In the genomic region with DNA sequence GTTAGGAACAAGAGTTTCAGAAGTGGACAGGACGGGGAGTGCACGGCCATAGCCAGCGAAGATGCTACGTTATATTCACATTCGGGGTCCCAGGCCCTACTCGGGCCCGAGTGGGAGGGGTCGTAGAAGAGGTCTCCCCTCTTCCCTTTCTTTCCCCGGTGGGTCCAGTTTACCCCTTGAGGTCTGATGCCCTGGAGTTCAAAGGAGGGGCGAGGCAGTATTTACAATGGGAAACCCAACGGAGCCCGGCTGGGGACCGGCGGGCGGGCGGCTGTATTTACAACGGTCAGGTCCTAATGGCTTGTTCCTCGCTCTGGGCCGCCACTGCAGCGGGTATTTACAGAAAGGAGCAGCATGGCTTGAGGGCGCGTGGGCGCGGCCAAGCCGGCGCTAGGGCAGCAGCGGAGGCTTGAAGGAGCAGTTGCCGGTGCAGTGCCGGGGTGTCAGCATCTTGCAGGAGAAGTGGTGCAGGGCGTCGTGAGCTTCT, we compare ENCODE assay signal across 9 mouse cellular contexts. TPM values are rescaled to one million over a fixed set of nuclear protein-coding genes. Genes with fewer than 3 reads are reported as not detected.
A peak's percentile ranks its signal among the peaks of the same experiment; 100 is the strongest.
DNase-seq lines count a peak whose midpoint lies in the region; ATAC-seq and TF ChIP-seq lines count a peak whose summit lies in the region.
"Had no signal": no experiment of that assay in that cellular context is flagged by ENCODE, and none has a peak within 500 bp of the region (broad histone marks: within the 10 kb centered on the region; RNA-seq: fewer than 3 reads in every experiment).

No protein-coding gene starts in this region.

- peak overlapping the region; percentile 51 for H3K4me2 ChIP-seq in forebrain, embryonic 13.5 days
- peak overlapping the region; percentile 3; the same call in 1 of the 2 replicates for H3K4me2 ChIP-seq in liver, embryonic 15.5 days

- WGBS in forebrain, embryonic 13.5 days = under 1% methylated on average over 31 of the region's 31 CpGs
- WGBS in liver, embryonic 15.5 days (ENCODE audit: insufficient replicate concordance) = 3% methylated on average over 31 of the region's 31 CpGs

- H3K27me3 ChIP-seq in E14TG2a.4 (ENCODE audit: insufficient read depth, low read length) = peaks cover 97% of the 10 kb centered on the region
- peaks cover 98% of the 10 kb centered on the region for H3K27me3 ChIP-seq in forebrain, embryonic 13.5 days
- peaks cover 100% of the 10 kb centered on the region for H3K27me3 ChIP-seq in liver, embryonic 15.5 days

- ATAC-seq in forebrain, embryonic 13.5 days = no peak
- no peak for ATAC-seq in liver, embryonic 15.5 days (ENCODE audit: insufficient read depth)
- ATAC-seq in erythroid progenitor cell, adult 5-6 weeks (replicated peaks; ENCODE audit: low FRiP score, poor library complexity, severe bottlenecking) = no peak

- TF ChIP-seq CTCF in E14TG2a.4 (conservative IDR thresholded peaks at IDR 0.05; ENCODE audit: low read length) = no peak

- H3K9me3 ChIP-seq in E14TG2a.4 (ENCODE audit: low read length) = no peaks in the 10 kb centered on the region
- H3K9me3 ChIP-seq in forebrain, embryonic 13.5 days (replicated peaks) = no peaks in the 10 kb centered on the region
- no peaks in the 10 kb centered on the region for H3K9me3 ChIP-seq in liver, embryonic 15.5 days (replicated peaks)

- peak overlapping the region; percentile 52 for H3K4me3 ChIP-seq in E14TG2a.4 (replicated peaks; ENCODE audit: low read length)
- H3K4me3 ChIP-seq in forebrain, embryonic 13.5 days = peak overlapping the region; percentile 23
- no peak overlapping the region for H3K4me3 ChIP-seq in liver, embryonic 15.5 days (replicated peaks)

- DNase-seq in embryo, embryonic 10 days (ENCODE audit: low spot score) = peak; percentile 67
- DNase-seq in embryo, embryonic 11 days = no peak
- DNase-seq in layer of hippocampus, postnatal 14 days (ENCODE audit: low spot score in 2 of 2) = no peak
- no peak for DNase-seq in right cerebral cortex, postnatal 10 days (ENCODE audit: low spot score in 2 of 2)

- no peak overlapping the region for H3K27ac ChIP-seq in forebrain, embryonic 13.5 days
- no peak overlapping the region for H3K27ac ChIP-seq in liver, embryonic 15.5 days (replicated peaks)
- H3K27ac ChIP-seq: macrophage had no signal

- no peak overlapping the region for H3K9ac ChIP-seq in forebrain, embryonic 13.5 days
- no peak overlapping the region for H3K9ac ChIP-seq in liver, embryonic 15.5 days

- H3K4me1 ChIP-seq in E14TG2a.4 (replicated peaks; ENCODE audit: low read depth, low read length) = peaks cover 96% of the 10 kb centered on the region
- H3K4me1 ChIP-seq in forebrain, embryonic 13.5 days = peaks cover 39% of the 10 kb centered on the region
- peaks cover 11% of the 10 kb centered on the region for H3K4me1 ChIP-seq in liver, embryonic 15.5 days (replicated peaks)

- H3K36me3 ChIP-seq in E14TG2a.4 (ENCODE audit: insufficient read depth, low read length) = no peaks in the 10 kb centered on the region
- H3K36me3 ChIP-seq in forebrain, embryonic 13.5 days (ENCODE audit: poor library complexity, severe bottlenecking) = no peaks in the 10 kb centered on the region
- H3K36me3 ChIP-seq in liver, embryonic 15.5 days (replicated peaks) = no peaks in the 10 kb centered on the region

RNA-seq across cellular contexts. Expression of a gene that starts 10.2 kb away (rescaled TPM):
- polyA plus RNA-seq in forebrain, embryonic 13.5 days (2015; fragmentation: Nextera tagmentation; extraction: Ambion mirVana) = 0.28 and 0.55 TPM in 2 replicates
- polyA plus RNA-seq in liver, embryonic 15.5 days (2015; fragmentation: Nextera tagmentation; extraction: Ambion mirVana) = not detected in 2 replicates
- under 1 TPM; 0.09 to 0.57 TPM for total RNA-seq in layer of hippocampus, postnatal 14 days (2021)
- not detected in 2 replicates for total RNA-seq in erythroid progenitor cell, adult 5-6 weeks (2015; ENCODE audit: low replicate concordance)
- not detected in 2 replicates for total RNA-seq in erythroid progenitor cell, adult 5-6 weeks (2017; ENCODE audit: low replicate concordance)
